Mouse (Mus musculus): ENCODE results near the gene Sdk1. TPM values are rescaled to one million over a fixed set of nuclear protein-coding genes. Genes with fewer than 3 reads are reported as not detected.

Sdk1 gene
- polyA plus RNA-seq, 1 experiment from 2014 or later = 0.93 TPM

DNA sequence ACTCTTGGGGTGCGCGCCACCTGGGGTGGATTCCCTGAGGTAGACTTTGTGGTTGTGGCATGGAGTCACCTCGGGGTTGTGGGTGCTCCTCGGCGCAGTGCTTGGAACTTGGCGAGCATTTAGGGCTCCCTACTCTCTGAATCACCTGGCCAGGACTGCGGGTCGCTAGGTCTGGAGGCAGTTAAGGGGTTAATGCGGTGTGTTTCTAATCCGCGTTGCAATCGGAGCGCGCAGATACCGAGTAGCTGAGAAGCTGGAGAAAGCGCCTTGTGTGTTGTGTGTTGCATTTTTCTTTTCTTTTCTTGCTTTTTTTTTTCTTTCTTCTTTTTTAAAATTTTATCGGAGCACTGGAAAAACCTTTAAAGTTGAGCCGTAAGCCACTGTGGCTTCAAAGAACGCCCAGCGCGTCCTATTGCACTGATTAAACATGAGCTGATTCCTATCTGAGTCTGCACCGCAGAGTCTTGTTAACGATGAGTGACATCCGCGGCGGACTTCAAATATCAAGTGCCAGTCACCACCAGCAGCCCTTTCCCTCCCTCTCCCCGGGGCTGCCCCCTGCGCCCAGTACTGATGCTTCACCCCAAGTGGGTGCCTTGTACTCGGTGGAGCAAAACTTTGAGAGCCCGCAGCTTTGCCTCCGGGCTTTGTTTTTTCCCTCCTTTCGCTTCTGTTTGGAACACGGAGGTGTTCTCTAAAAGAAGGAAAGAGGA is 2.1 kb downstream of the Sdk1 start:
- Histone ChIP-seq H3K4me2 (peak overlapping the region; percentile 98), H3K27me3 (ENCODE audit: control insufficient read depth, insufficient read depth, low read length) (peaks cover 25% of the 10 kb centered on the region), H3K9ac (ENCODE audit: low read length) (peak overlapping the region; percentile 9; the same call in 1 of the 2 replicates), H3K9me3 (ENCODE audit: control insufficient read depth, low read length) (no peaks in the 10 kb centered on the region), H3K36me3 (ENCODE audit: control insufficient read depth, insufficient read depth, low read length) (no peaks in the 10 kb centered on the region), H3K4me1 (ENCODE audit: control insufficient read depth, insufficient read depth, low read length) (peaks cover 27% of the 10 kb centered on the region), H3K4me3 (ENCODE audit: low read depth, low read length) (peak overlapping the region; percentile 25), H3K27ac (ENCODE audit: low read depth, low read length) (no peak overlapping the region)
- peak; percentile 93 for DNase-seq (ENCODE audit: low spot score, missing footprints)
- WGBS = 3% methylated on average over 32 of the region's 33 CpGs
- ATAC-seq (ENCODE audit: low FRiP score) = no peak

DNA sequence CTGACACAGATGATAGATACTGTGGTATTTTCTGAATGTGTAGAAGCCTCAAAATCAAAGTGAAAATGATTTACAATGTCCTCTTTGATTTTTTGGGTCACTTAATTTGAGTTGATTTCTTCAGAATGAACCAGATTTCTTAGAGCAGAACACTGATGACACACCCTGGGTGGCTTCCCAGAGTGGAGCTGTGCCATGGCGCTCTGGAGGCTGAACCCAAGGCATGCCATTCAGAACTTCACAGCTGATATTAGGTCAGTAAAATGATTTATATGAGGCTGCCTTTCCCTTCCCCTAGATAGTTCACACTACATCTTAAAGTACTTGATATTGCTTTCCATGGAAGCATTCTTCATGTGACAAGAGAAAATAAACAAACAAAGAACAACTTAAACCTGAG is 23.0 kb downstream of the Sdk1 start:
- no peak overlapping the region for H3K4me2 ChIP-seq
- H3K4me3 ChIP-seq (ENCODE audit: low read depth, low read length) = no peak overlapping the region
- no peaks in the 10 kb centered on the region for H3K27me3 ChIP-seq (ENCODE audit: control insufficient read depth, insufficient read depth, low read length)
- no peak overlapping the region for H3K9ac ChIP-seq (ENCODE audit: low read length)
- H3K9me3 ChIP-seq (ENCODE audit: control insufficient read depth, low read length) = no peaks in the 10 kb centered on the region
- 94% methylated on average over 1 of the region's 1 CpGs for WGBS
- no peak for ATAC-seq (ENCODE audit: low FRiP score)
- no peaks in the 10 kb centered on the region for H3K36me3 ChIP-seq (ENCODE audit: control insufficient read depth, insufficient read depth, low read length)
- no peaks in the 10 kb centered on the region for H3K4me1 ChIP-seq (ENCODE audit: control insufficient read depth, insufficient read depth, low read length)
- no peak overlapping the region for H3K27ac ChIP-seq (ENCODE audit: low read depth, low read length)
- DNase-seq (ENCODE audit: low spot score, missing footprints) = no peak

GRCm38 (mm10) chr5:141277112-141277511 is 35.8 kb downstream of the Sdk1 start:
- Histone ChIP-seq H3K4me1 (ENCODE audit: control insufficient read depth, insufficient read depth, low read length) (no peaks in the 10 kb centered on the region), H3K27ac (ENCODE audit: low read depth, low read length) (no peak overlapping the region), H3K36me3 (ENCODE audit: control insufficient read depth, insufficient read depth, low read length) (no peaks in the 10 kb centered on the region), H3K9ac (ENCODE audit: low read length) (no peak overlapping the region), H3K9me3 (ENCODE audit: control insufficient read depth, low read length) (no peaks in the 10 kb centered on the region), H3K4me3 (ENCODE audit: low read depth, low read length) (no peak overlapping the region), H3K27me3 (ENCODE audit: control insufficient read depth, insufficient read depth, low read length) (no peaks in the 10 kb centered on the region), H3K4me2 (no peak overlapping the region)
- 90% methylated on average over 6 of the region's 6 CpGs for WGBS
- no peak for ATAC-seq (ENCODE audit: low FRiP score)
- DNase-seq (ENCODE audit: low spot score, missing footprints) = no peak

GRCm38 (mm10) chr5:141281751-141282150 is 40.5 kb downstream of the Sdk1 start:
- 71% methylated on average over 2 of the region's 2 CpGs for WGBS
- Histone ChIP-seq H3K36me3 (ENCODE audit: control insufficient read depth, insufficient read depth, low read length) (no peaks in the 10 kb centered on the region), H3K9ac (ENCODE audit: low read length) (no peak overlapping the region), H3K4me3 (ENCODE audit: low read depth, low read length) (no peak overlapping the region), H3K4me1 (ENCODE audit: control insufficient read depth, insufficient read depth, low read length) (no peaks in the 10 kb centered on the region), H3K4me2 (no peak overlapping the region), H3K27me3 (ENCODE audit: control insufficient read depth, insufficient read depth, low read length) (no peaks in the 10 kb centered on the region), H3K9me3 (ENCODE audit: control insufficient read depth, low read length) (no peaks in the 10 kb centered on the region), H3K27ac (ENCODE audit: low read depth, low read length) (no peak overlapping the region)
- no peak for ATAC-seq (ENCODE audit: low FRiP score)
- no peak for DNase-seq (ENCODE audit: low spot score, missing footprints)

DNA sequence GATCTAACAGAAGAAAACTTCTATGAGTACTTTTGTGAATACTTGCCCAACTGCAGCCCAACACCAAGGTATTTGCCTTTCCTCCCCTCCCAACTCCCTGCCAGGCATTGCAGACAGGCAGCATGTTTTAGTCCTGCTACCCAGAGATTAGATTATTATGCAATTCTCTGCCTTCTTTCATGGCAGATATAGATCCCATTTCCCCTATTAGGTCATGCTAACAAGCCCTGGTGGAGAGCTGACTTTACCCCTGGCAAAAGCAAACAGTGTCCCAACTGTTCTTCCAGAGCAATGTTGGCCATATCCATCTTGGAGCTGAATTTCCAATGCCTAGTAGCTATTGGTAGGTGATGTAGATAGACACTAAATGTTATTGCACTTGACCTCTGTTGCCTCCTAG is 48.3 kb downstream of the Sdk1 start:
- Histone ChIP-seq H3K9me3 (ENCODE audit: control insufficient read depth, low read length) (no peaks in the 10 kb centered on the region), H3K27me3 (ENCODE audit: control insufficient read depth, insufficient read depth, low read length) (no peaks in the 10 kb centered on the region), H3K27ac (ENCODE audit: low read depth, low read length) (no peak overlapping the region)

DNA sequence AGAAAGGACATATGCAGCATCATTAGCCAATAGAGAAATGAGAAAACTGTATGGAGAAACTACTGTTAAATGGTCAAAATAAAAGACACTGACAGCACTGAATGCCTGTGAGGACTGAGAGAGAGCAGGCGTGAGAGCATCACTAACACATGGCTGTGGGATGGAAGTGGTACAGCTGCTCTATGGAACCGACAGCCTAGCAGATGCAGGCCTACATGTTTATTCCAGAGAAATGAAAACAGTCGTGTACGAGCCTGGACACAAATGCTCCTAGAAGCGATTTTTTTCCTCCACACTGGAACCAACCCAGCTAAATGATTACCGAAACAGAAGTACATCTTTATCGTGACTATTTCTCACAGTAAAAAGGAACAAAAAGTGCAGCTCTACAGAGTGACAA is 54.0 kb downstream of the Sdk1 start:
- DNase-seq (ENCODE audit: low spot score, missing footprints) = no peak
- H3K36me3 ChIP-seq (ENCODE audit: control insufficient read depth, insufficient read depth, low read length) = no peaks in the 10 kb centered on the region
- H3K4me2 ChIP-seq = no peak overlapping the region
- whole genome bisulfite sequencing = 92% methylated on average over 7 of the region's 7 CpGs
- H3K27me3 ChIP-seq (ENCODE audit: control insufficient read depth, insufficient read depth, low read length) = no peaks in the 10 kb centered on the region
- no peak overlapping the region for H3K4me3 ChIP-seq (ENCODE audit: low read depth, low read length)
- no peak overlapping the region for H3K27ac ChIP-seq (ENCODE audit: low read depth, low read length)
- ATAC-seq (ENCODE audit: low FRiP score) = no peak
- H3K9me3 ChIP-seq (ENCODE audit: control insufficient read depth, low read length) = no peaks in the 10 kb centered on the region
- H3K9ac ChIP-seq (ENCODE audit: low read length) = no peak overlapping the region
- H3K4me1 ChIP-seq (ENCODE audit: control insufficient read depth, insufficient read depth, low read length) = no peaks in the 10 kb centered on the region

More for the DNA sequence above, 48.3 kb downstream of the Sdk1 start:
- Histone ChIP-seq H3K9ac (ENCODE audit: low read length) (no peak overlapping the region), H3K36me3 (ENCODE audit: control insufficient read depth, insufficient read depth, low read length) (no peaks in the 10 kb centered on the region), H3K4me3 (ENCODE audit: low read depth, low read length) (no peak overlapping the region), H3K4me1 (ENCODE audit: control insufficient read depth, insufficient read depth, low read length) (no peaks in the 10 kb centered on the region), H3K4me2 (no peak overlapping the region)
- DNase-seq (ENCODE audit: low spot score, missing footprints) = no peak
- no peak for ATAC-seq (ENCODE audit: low FRiP score)

GRCm38 (mm10) chr5:141302287-141302694 is 61.0 kb downstream of the Sdk1 start:
- no peaks in the 10 kb centered on the region for H3K4me1 ChIP-seq (ENCODE audit: control insufficient read depth, insufficient read depth, low read length)
- DNase-seq (ENCODE audit: low spot score, missing footprints) = no peak
- H3K27ac ChIP-seq (ENCODE audit: low read depth, low read length) = no peak overlapping the region
- no peak for ATAC-seq (ENCODE audit: low FRiP score)
- H3K9me3 ChIP-seq (ENCODE audit: control insufficient read depth, low read length) = no peaks in the 10 kb centered on the region
- H3K4me2 ChIP-seq = no peak overlapping the region
- 84% methylated on average over 4 of the region's 4 CpGs for WGBS
- no peaks in the 10 kb centered on the region for H3K27me3 ChIP-seq (ENCODE audit: control insufficient read depth, insufficient read depth, low read length)
- no peak overlapping the region for H3K9ac ChIP-seq (ENCODE audit: low read length)
- no peak overlapping the region for H3K4me3 ChIP-seq (ENCODE audit: low read depth, low read length)
- no peaks in the 10 kb centered on the region for H3K36me3 ChIP-seq (ENCODE audit: control insufficient read depth, insufficient read depth, low read length)

- H3K4me1 ChIP-seq (ENCODE audit: control insufficient read depth, insufficient read depth, low read length) = no peaks in the 10 kb centered on the region
- H3K9ac ChIP-seq (ENCODE audit: low read length) = no peak overlapping the region
- DNase-seq (ENCODE audit: low spot score, missing footprints) = no peak
- no peak overlapping the region for H3K4me2 ChIP-seq
- H3K27ac ChIP-seq (ENCODE audit: low read depth, low read length) = no peak overlapping the region
- no peaks in the 10 kb centered on the region for H3K27me3 ChIP-seq (ENCODE audit: control insufficient read depth, insufficient read depth, low read length)
- H3K36me3 ChIP-seq (ENCODE audit: control insufficient read depth, insufficient read depth, low read length) = no peaks in the 10 kb centered on the region
- 71% methylated on average over 2 of the region's 2 CpGs for WGBS
- H3K9me3 ChIP-seq (ENCODE audit: control insufficient read depth, low read length) = no peaks in the 10 kb centered on the region
- H3K4me3 ChIP-seq (ENCODE audit: low read depth, low read length) = no peak overlapping the region
- ATAC-seq (ENCODE audit: low FRiP score) = no peak
These were observed 62.5 kb downstream of the Sdk1 start for GRCm38 (mm10) chr5:141303746-141304145.

- Histone ChIP-seq H3K27me3 (ENCODE audit: control insufficient read depth, insufficient read depth, low read length) (no peaks in the 10 kb centered on the region), H3K4me1 (ENCODE audit: control insufficient read depth, insufficient read depth, low read length) (no peaks in the 10 kb centered on the region), H3K9me3 (ENCODE audit: control insufficient read depth, low read length) (no peaks in the 10 kb centered on the region), H3K4me2 (no peak overlapping the region), H3K4me3 (ENCODE audit: low read depth, low read length) (no peak overlapping the region), H3K27ac (ENCODE audit: low read depth, low read length) (no peak overlapping the region), H3K36me3 (ENCODE audit: control insufficient read depth, insufficient read depth, low read length) (no peaks in the 10 kb centered on the region), H3K9ac (ENCODE audit: low read length) (no peak overlapping the region)
- WGBS = 80% methylated on average over 2 of the region's 2 CpGs
- no peak for DNase-seq (ENCODE audit: low spot score, missing footprints)
- ATAC-seq (ENCODE audit: low FRiP score) = no peak
These were observed 63.4 kb downstream of the Sdk1 start for GRCm38 (mm10) chr5:141304706-141305105.
